Mouse (Mus musculus): ENCODE measurements around the gene Vmn1r29.
"Not testable (repeated sequence)": the region's sequence is repeated elsewhere in the genome, so short reads cannot be mapped to it uniquely, and the experiment has no call there.

DNA sequence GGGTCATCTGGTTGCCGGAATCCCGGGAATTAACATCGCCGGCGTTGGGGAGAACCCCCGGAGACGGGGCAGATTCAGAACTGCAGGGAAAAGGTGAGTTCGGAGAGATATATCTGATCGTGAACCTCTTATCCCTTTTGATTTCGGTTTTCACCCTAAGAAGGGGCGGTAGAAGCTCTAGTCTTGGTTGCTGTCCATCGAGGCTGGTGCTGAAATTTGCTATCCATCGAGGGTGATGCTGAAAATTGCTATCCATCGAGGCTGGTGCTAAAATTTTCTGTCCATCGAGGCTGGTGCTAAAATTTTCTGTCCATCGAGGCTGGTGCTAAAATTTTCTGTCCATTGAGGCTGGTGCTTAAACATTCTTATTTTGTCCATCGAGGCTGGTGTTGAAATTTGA is 29.3 kb downstream of the Vmn1r29 start:
- TF ChIP-seq CTCF (conservative IDR thresholded peaks at IDR 0.05; ENCODE audit: low read length); NANOG (IDR thresholded peaks at IDR 0.05; ENCODE audit: borderline replicate concordance, low read length): not testable (repeated sequence)

Measured in E14TG2a.4 (cell line).